Mouse (Mus musculus): ENCODE results near the gene Mapkbp1.

Gene Mapkbp1

GRCm38 (mm10) chr2:120054771-120055552 lies 82.5 kb downstream of the Mapkbp1 start:
- peak in 1 of 2 experiments; percentile 60 for DNase-seq

- peak; percentile 55 to 58 for DNase-seq
Observed at GRCm38 (mm10) chr2:120055923-120056322, 83.4 kb downstream of the Mapkbp1 start.

DNA sequence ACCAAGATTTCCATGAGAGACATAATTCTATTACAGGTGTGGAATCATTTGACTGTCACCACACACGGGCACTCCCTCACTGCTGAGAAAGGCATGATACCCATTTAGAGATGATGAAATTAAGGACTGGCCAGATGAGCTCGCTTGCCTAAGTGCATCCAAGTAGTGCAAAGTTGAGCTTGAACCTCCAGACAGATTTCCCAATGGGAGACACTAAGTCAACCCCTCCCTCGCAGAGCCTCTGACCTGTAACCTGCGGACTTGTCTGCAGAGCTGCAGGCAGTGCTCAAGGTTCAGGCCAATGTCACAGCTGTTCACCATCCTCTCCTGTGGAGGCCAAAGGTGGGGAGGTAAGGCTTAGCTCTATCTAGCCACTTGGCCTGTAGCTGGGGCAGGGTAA lies 86.3 kb downstream of the Mapkbp1 start:
- DNase-seq = no peak

- no peak for DNase-seq
Observed at GRCm38 (mm10) chr2:120059466-120059865, 87.0 kb downstream of the Mapkbp1 start.

- no peak for DNase-seq
Observed at GRCm38 (mm10) chr2:120060190-120060589, 87.7 kb downstream of the Mapkbp1 start.

DNA sequence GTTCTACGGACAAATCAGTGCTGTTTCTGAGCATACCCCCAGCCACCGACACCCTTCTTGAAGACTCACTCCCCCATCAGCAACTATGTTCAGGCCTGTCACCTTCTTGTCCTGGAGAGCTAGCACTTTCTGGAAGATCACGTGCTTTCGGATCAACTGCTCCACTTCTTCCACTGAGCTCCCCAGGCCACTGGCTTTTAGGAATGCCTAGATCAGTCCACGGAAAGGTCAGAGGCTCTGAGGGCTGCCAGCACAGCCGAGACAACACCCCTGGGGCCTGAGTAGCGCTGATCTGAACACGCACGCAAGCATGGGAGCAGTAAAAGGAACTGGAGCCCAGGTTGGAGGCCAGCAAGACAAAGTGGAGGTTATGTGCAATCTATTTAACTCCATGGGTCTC lies 88.2 kb downstream of the Mapkbp1 start:
- no peak for DNase-seq

GRCm38 (mm10) chr2:120062248-120062647 lies 89.7 kb downstream of the Mapkbp1 start:
- DNase-seq = peak in 1 of 2 experiments; percentile 55

DNA sequence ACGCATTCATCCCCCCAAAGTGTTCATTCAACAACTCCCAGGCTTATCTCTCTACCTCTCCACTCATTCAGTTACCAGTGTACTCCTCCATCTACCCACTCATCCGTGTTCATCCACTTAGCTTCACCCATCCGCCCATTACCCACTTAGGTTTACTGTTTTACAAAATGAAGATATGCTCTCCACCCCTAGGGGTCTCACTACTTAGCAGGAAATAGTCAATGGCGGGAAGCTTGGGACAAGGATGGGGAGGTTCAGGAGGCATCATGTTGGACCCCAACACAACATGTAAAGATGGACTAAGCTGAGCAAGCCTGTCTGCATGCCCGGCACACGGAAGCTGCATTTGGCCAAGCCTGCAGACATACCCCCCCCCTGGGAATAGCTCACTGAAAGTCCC lies 92.1 kb downstream of the Mapkbp1 start:
- no peak for DNase-seq

- DNase-seq = no peak
Observed at GRCm38 (mm10) chr2:120065243-120065642, 92.7 kb downstream of the Mapkbp1 start.

DNA sequence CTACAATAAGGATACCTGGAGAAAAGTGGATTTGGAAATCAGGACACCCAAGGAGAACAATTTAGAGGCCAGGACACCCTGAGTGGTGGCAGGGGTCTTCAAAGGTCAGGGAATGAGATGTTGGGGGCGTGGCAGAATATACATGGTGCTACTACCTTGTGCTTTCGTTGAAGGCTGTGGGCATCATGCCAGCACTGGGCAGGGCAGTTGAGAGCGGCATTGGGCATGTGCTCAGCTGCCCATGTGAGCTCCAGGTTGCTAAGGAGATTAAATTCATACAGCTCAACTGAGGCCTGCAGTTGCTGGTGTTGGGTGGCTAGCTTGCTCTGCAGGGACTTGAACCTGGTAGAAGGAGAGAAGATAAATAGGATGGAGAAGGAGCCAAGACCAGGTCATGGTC lies 93.7 kb downstream of the Mapkbp1 start:
- peak; percentile 48 to 52 for DNase-seq

DNA sequence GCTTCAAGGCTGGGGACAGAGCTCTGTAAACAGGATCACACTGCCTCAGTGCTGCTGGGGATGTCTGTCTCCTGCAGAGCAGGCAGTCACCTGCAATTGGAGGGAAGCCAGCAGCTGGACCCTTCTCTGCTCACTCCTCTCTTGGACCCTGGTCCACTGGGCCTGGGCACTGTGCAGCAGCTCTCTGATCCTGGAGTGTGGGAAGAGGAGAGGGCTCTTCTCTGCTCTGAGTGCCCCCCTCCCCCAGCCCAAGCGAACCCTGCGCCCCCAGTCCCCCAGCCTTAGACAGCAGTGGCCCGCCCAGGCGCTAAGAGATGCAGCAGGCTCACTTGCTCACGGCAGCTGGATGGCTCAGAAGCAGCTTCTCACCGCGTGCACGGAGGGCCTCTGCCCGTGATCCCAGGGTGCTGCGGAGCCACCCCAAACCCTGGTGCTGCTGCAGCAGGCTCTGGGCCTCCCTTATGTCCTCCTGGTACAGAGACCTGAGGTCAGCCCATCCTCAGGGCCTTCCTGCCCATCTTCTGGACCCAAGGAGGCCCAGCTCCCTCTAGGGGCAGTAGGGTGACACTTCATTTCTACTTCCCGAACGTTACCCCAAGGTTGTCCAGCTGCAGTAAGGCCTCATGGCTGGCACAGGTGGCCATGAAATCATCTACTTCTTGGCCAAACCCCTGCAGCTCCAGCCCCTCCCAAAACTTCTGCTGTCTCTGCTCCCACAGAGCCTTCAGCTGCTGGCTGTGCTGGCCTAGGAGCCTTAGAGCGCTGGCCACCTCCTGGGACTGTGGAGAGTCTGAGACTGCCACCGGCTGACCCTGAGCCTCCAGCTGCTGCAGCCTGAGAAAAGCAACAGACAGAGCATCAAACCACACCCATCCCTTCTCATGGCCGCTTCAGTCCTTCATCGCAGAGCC lies 96.3 kb downstream of the Mapkbp1 start:
- peak; percentile 64 to 71 for DNase-seq

- DNase-seq = no peak
Observed at GRCm38 (mm10) chr2:120069466-120069990, 97.0 kb downstream of the Mapkbp1 start.

DNA sequence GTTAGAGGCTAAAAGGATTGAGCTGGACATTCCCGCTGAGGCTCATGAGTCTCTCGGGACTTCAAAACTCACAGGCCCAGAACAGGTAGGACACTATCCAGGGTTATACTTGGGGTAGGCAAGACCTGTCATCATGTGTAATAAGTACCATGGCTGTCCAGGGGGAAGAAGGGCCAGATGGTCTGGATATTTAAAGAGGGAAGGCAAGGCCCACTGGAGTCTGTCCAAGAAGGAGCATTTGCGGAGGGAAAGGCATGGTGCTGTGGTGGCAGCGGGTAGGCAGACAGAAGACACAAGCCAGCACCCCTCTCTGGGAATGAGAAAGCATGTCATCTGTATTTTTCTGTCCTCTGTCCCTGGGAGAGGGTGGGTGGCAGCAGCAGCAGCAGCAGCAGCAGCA lies 101.6 kb downstream of the Mapkbp1 start:
- peak; percentile 68 to 76 for DNase-seq

GRCm38 (mm10) chr2:120076076-120076705 lies 103.7 kb downstream of the Mapkbp1 start:
- peak; percentile 66 to 70 for DNase-seq
